Mouse (Mus musculus) heart, embryonic 12.5 days (tissue): Measurements from ENCODE around the gene Fam189b. TPM values are rescaled to one million over a fixed set of nuclear protein-coding genes. Genes with fewer than 3 reads are reported as not detected.

Experiments used
- ATAC-seq: fragments of 200-750 bp; cut with Nextera tagmentation; 2 replicates; pipeline ENCODE4 v1.8.0; 2017; ENCODE audit warnings: moderate TSS enrichment, moderate library complexity; ENCODE audit not compliant: insufficient number of reproducible peaks, low FRiP score
- H3K27ac ChIP-seq: fragments of 300-500 bp; sonication (generic); 2 replicates; pipeline ENCODE4 v1.5.1; 2016; ENCODE audit warnings: mild to moderate bottlenecking, moderate library complexity; ENCODE audit not compliant: poor library complexity, severe bottlenecking
- H3K27me3 ChIP-seq: fragments of 300-500 bp; sonication (generic); replicated peaks from 2 replicates; pipeline ENCODE4 v1.6.1; 2016; ENCODE audit warnings: mild to moderate bottlenecking, moderate library complexity
- H3K36me3 ChIP-seq: fragments of 300-500 bp; sonication (generic); 2 replicates; pipeline ENCODE4 v1.6.1; 2016; ENCODE audit warnings: mild to moderate bottlenecking, moderate library complexity
- H3K4me1 ChIP-seq: fragments of 300-500 bp; sonication (generic); replicated peaks from 2 replicates; pipeline ENCODE4 v1.6.1; 2016; ENCODE audit warnings: mild to moderate bottlenecking
- H3K4me2 ChIP-seq: fragments of 300-500 bp; sonication (generic); 2 replicates; pipeline ENCODE4 v1.6.1; 2016; ENCODE audit warnings: mild to moderate bottlenecking, moderate library complexity
- H3K4me3 ChIP-seq: fragments of 300-500 bp; sonication (generic); 2 replicates; pipeline ENCODE4 v1.5.1; 2016; ENCODE audit warnings: mild to moderate bottlenecking
- H3K9ac ChIP-seq: fragments of 300-500 bp; sonication (generic); 2 replicates; pipeline ENCODE4 v1.6.1; 2016; ENCODE audit warnings: mild to moderate bottlenecking, moderate library complexity
- H3K9me3 ChIP-seq: fragments of 300-500 bp; sonication (generic); replicated peaks from 2 replicates; pipeline ENCODE4 v1.6.1; 2016; ENCODE audit warnings: mild to moderate bottlenecking, moderate library complexity
- WGBS: fragments of 180-500 bp; shearing (Covaris S2); methylation state at CpG from one replicate; pipeline ENCODE4 v1.1.7; 2016; 5-methylcytosine and 5-hydroxymethylcytosine counted together
- microRNA counts: library from miRNA; unstranded; fragments of <30 nt; microRNA quantifications from one replicate; lab custom pipeline; 2017
- microRNA-seq: library from miRNA; unstranded; fragments of <30 nt; microRNA quantifications from one replicate; pipeline ENCODE4, GENCODE M21; 2017
- polyA plus RNA-seq: library from polyadenylated mRNA; unstranded; fragments of >200 nt; fragmentation: Nextera tagmentation; extraction: Ambion mirVana; gene quantifications from 2 replicates; pipeline ENCODE4 v1.2.1, GENCODE M21; 2016

Fam189b gene
- polyA plus RNA-seq, 1 experiment from 2014 or later, result 15.6 TPM

- Histone ChIP-seq H3K27ac (no peak overlapping the region), H3K36me3 (no peaks in the 10 kb centered on the region), H3K27me3 (peaks cover 54% of the 10 kb centered on the region), H3K4me3 (no peak overlapping the region), H3K4me2 (no peak overlapping the region), H3K9me3 (no peaks in the 10 kb centered on the region), H3K4me1 (peaks cover 33% of the 10 kb centered on the region), H3K9ac (no peak overlapping the region)
- ATAC-seq, result no peak
- WGBS, result 64% methylated on average over 2 of the region's 2 CpGs
Measured at GRCm38 (mm10) chr3:89230561-89230960, 47.6 kb downstream of the Fam189b start.

GRCm38 (mm10) chr3:89231345-89231744 lies 48.4 kb downstream of the Fam189b start:
- Histone ChIP-seq H3K27ac (no peak overlapping the region), H3K27me3 (peaks cover 51% of the 10 kb centered on the region), H3K36me3 (no peaks in the 10 kb centered on the region), H3K9ac (no peak overlapping the region), H3K4me2 (no peak overlapping the region), H3K4me3 (no peak overlapping the region), H3K9me3 (no peaks in the 10 kb centered on the region), H3K4me1 (peaks cover 29% of the 10 kb centered on the region)
- no peak for ATAC-seq
- 44% methylated on average over 7 of the region's 7 CpGs for WGBS

- Histone ChIP-seq H3K36me3 (no peaks in the 10 kb centered on the region), H3K4me1 (peaks cover 25% of the 10 kb centered on the region), H3K9me3 (no peaks in the 10 kb centered on the region), H3K27ac (no peak overlapping the region), H3K9ac (no peak overlapping the region), H3K4me3 (no peak overlapping the region), H3K4me2 (no peak overlapping the region), H3K27me3 (peaks cover 49% of the 10 kb centered on the region)
- ATAC-seq, result no peak
- WGBS, result 61% methylated on average over 16 of the region's 16 CpGs
Measured at GRCm38 (mm10) chr3:89231772-89232275, 48.9 kb downstream of the Fam189b start.

GRCm38 (mm10) chr3:89232614-89233013 lies 49.7 kb downstream of the Fam189b start:
- Histone ChIP-seq H3K4me3 (no peak overlapping the region), H3K27me3 (peaks cover 50% of the 10 kb centered on the region), H3K4me2 (no peak overlapping the region), H3K9ac (no peak overlapping the region), H3K27ac (no peak overlapping the region), H3K4me1 (peaks cover 20% of the 10 kb centered on the region), H3K36me3 (no peaks in the 10 kb centered on the region), H3K9me3 (no peaks in the 10 kb centered on the region)
- 74% methylated on average over 6 of the region's 6 CpGs for WGBS
- ATAC-seq, result no peak

- 58% methylated on average over 14 of the region's 14 CpGs for WGBS
- Histone ChIP-seq H3K4me1 (peaks cover 16% of the 10 kb centered on the region), H3K27ac (no peak overlapping the region), H3K27me3 (peaks cover 54% of the 10 kb centered on the region), H3K36me3 (no peaks in the 10 kb centered on the region), H3K4me2 (no peak overlapping the region), H3K9me3 (no peaks in the 10 kb centered on the region), H3K9ac (no peak overlapping the region), H3K4me3 (no peak overlapping the region)
- no peak for ATAC-seq
Measured at GRCm38 (mm10) chr3:89233562-89234110, 50.7 kb downstream of the Fam189b start.

GRCm38 (mm10) chr3:89236516-89236915 lies 53.6 kb downstream of the Fam189b start:
- ATAC-seq, result no peak

GRCm38 (mm10) chr3:89237682-89238081 lies 54.7 kb downstream of the Fam189b start:
- 88% methylated on average over 21 of the region's 21 CpGs for WGBS
- H3K4me2 ChIP-seq, result no peak overlapping the region
- H3K27me3 ChIP-seq, result peaks cover 23% of the 10 kb centered on the region
- no peak overlapping the region for H3K27ac ChIP-seq
- H3K9ac ChIP-seq, result no peak overlapping the region
- peaks cover 13% of the 10 kb centered on the region for H3K4me1 ChIP-seq
- H3K9me3 ChIP-seq, result no peaks in the 10 kb centered on the region
- no peak overlapping the region for H3K4me3 ChIP-seq
- H3K36me3 ChIP-seq, result 0 out of 2 replicates have a peak, but pooled peaks cover 3% of the 10 kb centered on the region
- no peak for ATAC-seq

More at GRCm38 (mm10) chr3:89236516-89236915, 53.6 kb downstream of the Fam189b start:
- Histone ChIP-seq H3K4me2 (no peak overlapping the region), H3K27ac (no peak overlapping the region), H3K9me3 (no peaks in the 10 kb centered on the region), H3K4me3 (no peak overlapping the region), H3K4me1 (peaks cover 13% of the 10 kb centered on the region), H3K27me3 (peaks cover 32% of the 10 kb centered on the region), H3K36me3 (0 out of 2 replicates have a peak, but pooled peaks cover 3% of the 10 kb centered on the region), H3K9ac (no peak overlapping the region)
- 84% methylated on average over 10 of the region's 10 CpGs for WGBS

GRCm38 (mm10) chr3:89238494-89238893 lies 55.6 kb downstream of the Fam189b start:
- H3K9me3 ChIP-seq, result no peaks in the 10 kb centered on the region
- 0 out of 2 replicates have a peak, but pooled peaks cover 3% of the 10 kb centered on the region for H3K36me3 ChIP-seq
- no peak overlapping the region for H3K27ac ChIP-seq
- H3K9ac ChIP-seq, result no peak overlapping the region
- no peak overlapping the region for H3K4me3 ChIP-seq
- H3K4me2 ChIP-seq, result no peak overlapping the region
- H3K27me3 ChIP-seq, result peaks cover 27% of the 10 kb centered on the region
- WGBS, result 52% methylated on average over 9 of the region's 12 CpGs
- no peak for ATAC-seq
- H3K4me1 ChIP-seq, result peaks cover 10% of the 10 kb centered on the region

MicroRNAs encoded within 50 kb of the gene (microRNA counts, 519-probe panel; counts per million panel counts)
- not detected for microRNA mmu-miR-92b (lab: Ali Mortazavi, UCI)

Small RNA genes within 50 kb of the gene (microRNA-seq; reads per million reads assigned to microRNA genes)
- gene Mir92b, result 117 reads per million, percentile 54 among the genes with 10 or more reads in this experiment

Other genes starting within 250 kb of the Fam189b start
- 15.9 and 17.2 TPM in 2 replicates for gene Ash1l, start 232.5 kb upstream of the Fam189b start, polyA plus RNA-seq
- gene Dap3, start 232.0 kb upstream of the Fam189b start, polyA plus RNA-seq, result 141 and 146 TPM in 2 replicates
- gene Rusc1, start 89.8 kb upstream of the Fam189b start, polyA plus RNA-seq, result 10.1 and 10.5 TPM in 2 replicates
- gene Gm43738, start 82.0 kb upstream of the Fam189b start, polyA plus RNA-seq, result not detected in 2 replicates
- gene Fdps, start 81.2 kb upstream of the Fam189b start, polyA plus RNA-seq, result 130 and 136 TPM in 2 replicates
- 1.7 and 2.8 TPM in 2 replicates for gene Pklr, start 47.0 kb upstream of the Fam189b start, polyA plus RNA-seq
- 0.45 and 0.65 TPM in 2 replicates for gene Hcn3, start 22.9 kb upstream of the Fam189b start, polyA plus RNA-seq
- 24.6 and 24.8 TPM in 2 replicates for gene Clk2, start 18.3 kb upstream of the Fam189b start, polyA plus RNA-seq
- gene Scamp3, start 5.7 kb upstream of the Fam189b start, polyA plus RNA-seq, result 88.8 and 92.5 TPM in 2 replicates
- 37.1 and 38.0 TPM in 2 replicates for gene Gba, start 19.8 kb downstream of the Fam189b start, polyA plus RNA-seq
- gene Thbs3, start 32.0 kb downstream of the Fam189b start, polyA plus RNA-seq, result 16.2 and 18.7 TPM in 2 replicates
- 123 and 127 TPM in 2 replicates for gene Mtx1, start 43.9 kb downstream of the Fam189b start, polyA plus RNA-seq
- gene Muc1, start 45.9 kb downstream of the Fam189b start, polyA plus RNA-seq, result 0.48 TPM in 1 of 2 replicates, not detected in the other
- 243 and 262 TPM in 2 replicates for gene Krtcap2, start 62.8 kb downstream of the Fam189b start, polyA plus RNA-seq
- gene Trim46, start 63.2 kb downstream of the Fam189b start, polyA plus RNA-seq, result 0.89 and 1.1 TPM in 2 replicates
- 65.1 and 79.2 TPM in 2 replicates for gene Dpm3, start 76.2 kb downstream of the Fam189b start, polyA plus RNA-seq
- gene Slc50a1, start 87.4 kb downstream of the Fam189b start, polyA plus RNA-seq, result 40.9 and 42.9 TPM in 2 replicates
- 27.0 and 31.0 TPM in 2 replicates for gene Efna1, start 98.0 kb downstream of the Fam189b start, polyA plus RNA-seq
- 1.3 TPM in 2 replicates for gene Efna3, start 139.8 kb downstream of the Fam189b start, polyA plus RNA-seq
- gene Efna4, start 154.9 kb downstream of the Fam189b start, polyA plus RNA-seq, result 8.7 and 10.6 TPM in 2 replicates
- gene Adam15, start 166.9 kb downstream of the Fam189b start, polyA plus RNA-seq, result 47.2 and 55.5 TPM in 2 replicates
- not detected in 2 replicates for gene Dcst2, start 178.8 kb downstream of the Fam189b start, polyA plus RNA-seq
- 0.09 TPM in 1 of 2 replicates, not detected in the other for gene Dcst1, start 182.1 kb downstream of the Fam189b start, polyA plus RNA-seq
- gene Zbtb7b, start 211.6 kb downstream of the Fam189b start, polyA plus RNA-seq, result 1.6 and 1.8 TPM in 2 replicates
- gene Lenep, start 219.7 kb downstream of the Fam189b start, polyA plus RNA-seq, result 0.54 TPM in 1 of 2 replicates, not detected in the other
- 31.7 and 32.5 TPM in 2 replicates for gene Flad1, start 228.7 kb downstream of the Fam189b start, polyA plus RNA-seq
- 355 and 356 TPM in 2 replicates for gene Cks1b, start 235.2 kb downstream of the Fam189b start, polyA plus RNA-seq
- gene Shc1, start 235.3 kb downstream of the Fam189b start, polyA plus RNA-seq, result 76.2 and 78.1 TPM in 2 replicates
- 36.1 and 37.5 TPM in 2 replicates for gene Pygo2, start 247.1 kb downstream of the Fam189b start, polyA plus RNA-seq